Mouse (Mus musculus) mammary gland, adult 2 months (tissue): Measurements from ENCODE around the gene Gm8922. TPM values are rescaled to one million over a fixed set of nuclear protein-coding genes. Genes with fewer than 3 reads are reported as not detected.

Experiments
- polyA plus RNA-seq: library from polyadenylated mRNA; depleted of rRNA; stranded (reverse); fragments of >200 nt; gene quantifications from 2 replicates; pipeline ENCODE4 v1.2.3, GENCODE M21; 2012; ENCODE audit warnings: low replicate concordance; rRNA removed

Gm8922 gene
- not detected in 2 replicates for polyA plus RNA-seq

DNA sequence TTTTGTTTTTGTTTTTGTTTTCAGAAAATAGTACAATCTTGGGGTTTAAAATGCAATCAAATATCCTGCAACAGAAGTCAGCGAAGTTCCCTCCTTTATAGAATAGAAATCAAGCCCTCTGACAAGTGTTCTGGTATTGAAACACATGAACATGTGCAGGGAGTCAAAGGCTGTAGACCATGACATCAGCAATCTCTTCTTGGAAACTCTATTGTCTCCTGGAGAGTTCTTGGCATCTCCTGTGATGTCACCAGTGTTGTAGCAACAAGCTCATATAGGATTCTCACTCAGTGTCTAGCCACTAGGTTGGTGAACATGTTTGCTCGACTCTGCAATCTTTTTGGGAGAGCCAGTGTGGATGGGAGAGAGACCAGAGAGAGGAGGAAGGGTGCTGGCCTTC lies at the start of gene Gm8922:
Gene Gm8922, plus strand, starts transcription at position 301 of the 400 bp plus-strand sequence.

Other genes with a start within 250 kb of the Gm8922 start
- not detected in 2 replicates for gene Gm8906, start 179.3 kb upstream of the Gm8922 start, polyA plus RNA-seq
- not detected in 2 replicates for gene Gm6460, start 87.0 kb upstream of the Gm8922 start, polyA plus RNA-seq
- not detected in 2 replicates for gene Gm8926, start 88.6 kb downstream of the Gm8922 start, polyA plus RNA-seq
- not detected in 2 replicates for gene Gm6465, start 163.6 kb downstream of the Gm8922 start, polyA plus RNA-seq
- not detected in 2 replicates for gene 4933402N22Rik, start 236.1 kb downstream of the Gm8922 start, polyA plus RNA-seq